Mouse (Mus musculus): Measurements from ENCODE around the gene Eef2k.

DNA sequence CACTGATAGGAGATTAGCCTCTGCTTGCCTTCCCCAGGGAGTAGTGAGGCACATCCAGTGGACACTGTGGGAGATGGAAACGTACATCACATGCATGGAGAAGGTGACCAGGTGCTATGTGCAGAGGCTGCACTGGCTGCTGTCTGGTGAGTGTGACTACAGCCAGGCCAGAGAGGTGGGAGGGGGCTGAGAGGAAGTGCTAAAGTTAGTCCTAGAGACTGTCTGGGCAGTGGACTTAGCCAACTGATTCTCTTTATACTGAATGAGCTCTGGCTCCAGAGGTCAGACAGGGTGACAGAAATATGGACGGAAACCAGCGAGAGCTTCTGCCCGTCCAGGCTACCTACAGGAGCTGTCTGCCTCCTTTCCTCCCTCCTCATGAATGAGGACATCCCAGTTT is 47.1 kb upstream of the Eef2k start:
- TF ChIP-seq CTCF (IDR thresholded peaks at IDR 0.05; ENCODE audit: low read depth, low read length) (no peak), POLR2A (IDR thresholded peaks at IDR 0.05; ENCODE audit: insufficient read depth, low read length) (no peak)
